ENCODE assay signal across 27 mouse cellular contexts in genomic region chr13:118695103-118695502, GRCm38 (mm10). TPM values are rescaled to one million over a fixed set of nuclear protein-coding genes. Genes with fewer than 3 reads are reported as not detected.
DNase-seq lines count a peak whose midpoint lies in the region; ATAC-seq and TF ChIP-seq lines count a peak whose summit lies in the region.
"Had no signal": no experiment of that assay in that cellular context is flagged by ENCODE, and none has a peak within 500 bp of the region (broad histone marks: within the 10 kb centered on the region; RNA-seq: fewer than 3 reads in every experiment).

No protein-coding gene starts in this region.

- peaks cover 3% of the 10 kb centered on the region; the same call in 1 of the 2 replicates for H3K4me1 ChIP-seq in heart, embryonic 11.5 days (ENCODE audit: control insufficient read depth, insufficient read depth, low read length)
- no peaks in the 10 kb centered on the region for H3K4me1 ChIP-seq in hindbrain, postnatal 0 days (ENCODE audit: insufficient read depth, low read length)
- H3K4me1 ChIP-seq in hindbrain, embryonic 14.5 days (replicated peaks; ENCODE audit: control insufficient read depth, insufficient read depth, low read length): no peaks in the 10 kb centered on the region
- no peaks in the 10 kb centered on the region for H3K4me1 ChIP-seq in midbrain, embryonic 14.5 days (ENCODE audit: control insufficient read depth, insufficient read depth, low read length)
- H3K4me1 ChIP-seq in midbrain, embryonic 15.5 days: no peaks in the 10 kb centered on the region
- H3K4me1 ChIP-seq: forebrain, embryonic 10.5 days; forebrain, embryonic 15.5 days; liver, embryonic 12.5 days; megakaryocyte, embryonic 14.5 days; stomach, embryonic 15.5 days had no signal

- no peak for DNase-seq in heart, postnatal 36 days
- peak; percentile 10 for DNase-seq in hindbrain, postnatal 0 days (ENCODE audit: low spot score)
- no peak for DNase-seq in hindbrain, embryonic 14.5 days (ENCODE audit: low spot score)
- peak; percentile 3 for DNase-seq in midbrain, embryonic 14.5 days
- DNase-seq: adrenal gland, postnatal 36 days; B cell, adult 2 months; cerebellum, adult 9-11 months; gastrocnemius, postnatal 25 days; heart, adult 11 months; heart, postnatal 10 days; kidney, adult 8-10 months; layer of hippocampus, postnatal 36 days; left cerebral cortex, postnatal 4 days; liver, postnatal 0 days; lung, postnatal 4 days; right cerebral cortex, postnatal 25 days had no signal

- TF ChIP-seq CTCF in hindbrain, postnatal 0 days (IDR thresholded peaks at IDR 0.05; ENCODE audit: low read depth): no peak

- no peaks in the 10 kb centered on the region for H3K9me3 ChIP-seq in heart, embryonic 11.5 days (replicated peaks; ENCODE audit: control insufficient read depth, low read length)
- H3K9me3 ChIP-seq in hindbrain, postnatal 0 days (ENCODE audit: low read length): no peaks in the 10 kb centered on the region
- no peaks in the 10 kb centered on the region for H3K9me3 ChIP-seq in hindbrain, embryonic 14.5 days (ENCODE audit: control insufficient read depth, low read length)
- H3K9me3 ChIP-seq in midbrain, embryonic 14.5 days (ENCODE audit: control insufficient read depth, low read length): no peaks in the 10 kb centered on the region
- H3K9me3 ChIP-seq in midbrain, embryonic 15.5 days: no peaks in the 10 kb centered on the region
- H3K9me3 ChIP-seq: forebrain, embryonic 10.5 days; forebrain, embryonic 15.5 days; liver, embryonic 12.5 days; megakaryocyte, embryonic 14.5 days; stomach, embryonic 15.5 days had no signal

- no peaks in the 10 kb centered on the region for H3K36me3 ChIP-seq in heart, embryonic 11.5 days (ENCODE audit: control insufficient read depth, insufficient read depth, low read length)
- no peaks in the 10 kb centered on the region for H3K36me3 ChIP-seq in hindbrain, postnatal 0 days (ENCODE audit: insufficient read depth, low read length)
- no peaks in the 10 kb centered on the region for H3K36me3 ChIP-seq in hindbrain, embryonic 14.5 days (replicated peaks; ENCODE audit: control insufficient read depth, insufficient read depth)
- H3K36me3 ChIP-seq in midbrain, embryonic 14.5 days (ENCODE audit: control insufficient read depth, insufficient read depth, low read length): no peaks in the 10 kb centered on the region
- H3K36me3 ChIP-seq in midbrain, embryonic 15.5 days (replicated peaks): no peaks in the 10 kb centered on the region
- H3K36me3 ChIP-seq: forebrain, embryonic 10.5 days; forebrain, embryonic 15.5 days; liver, embryonic 12.5 days; stomach, embryonic 15.5 days had no signal

- no peak for ATAC-seq in heart, embryonic 11.5 days (replicated peaks; ENCODE audit: insufficient number of reproducible peaks, low FRiP score, low TSS enrichment)
- no peak for ATAC-seq in hindbrain, postnatal 0 days
- no peak for ATAC-seq in hindbrain, embryonic 14.5 days (ENCODE audit: low FRiP score)
- ATAC-seq in midbrain, embryonic 14.5 days (ENCODE audit: low FRiP score, low TSS enrichment): no peak
- no peak for ATAC-seq in midbrain, embryonic 15.5 days (replicated peaks)
- ATAC-seq: forebrain, embryonic 15.5 days; intestine, embryonic 16.5 days; liver, embryonic 12.5 days; liver, postnatal 0 days; midbrain, embryonic 16.5 days had no signal

- peak overlapping the region; percentile 45; the same call in 1 of the 2 replicates for H3K4me2 ChIP-seq in heart, embryonic 11.5 days
- no peak overlapping the region for H3K4me2 ChIP-seq in hindbrain, postnatal 0 days (ENCODE audit: low read depth, low read length)
- H3K4me2 ChIP-seq in hindbrain, embryonic 14.5 days (replicated peaks): no peak overlapping the region
- no peak overlapping the region for H3K4me2 ChIP-seq in midbrain, embryonic 14.5 days (ENCODE audit: low read length)
- H3K4me2 ChIP-seq in midbrain, embryonic 15.5 days: no peak overlapping the region
- H3K4me2 ChIP-seq: forebrain, embryonic 15.5 days; liver, embryonic 12.5 days; stomach, embryonic 15.5 days had no signal

- intact Hi-C loops in heart, postnatal 36 days (cut with DNase I): no loop called here

- H3K27me3 ChIP-seq in heart, embryonic 11.5 days (ENCODE audit: control insufficient read depth, insufficient read depth, low read length): peaks cover 4% of the 10 kb centered on the region; the same call in 1 of the 2 replicates
- H3K27me3 ChIP-seq in hindbrain, postnatal 0 days (ENCODE audit: insufficient read depth, low read length): no peaks in the 10 kb centered on the region
- no peaks in the 10 kb centered on the region for H3K27me3 ChIP-seq in hindbrain, embryonic 14.5 days (ENCODE audit: control insufficient read depth, insufficient read depth, low read length)
- no peaks in the 10 kb centered on the region for H3K27me3 ChIP-seq in midbrain, embryonic 14.5 days (ENCODE audit: control insufficient read depth, insufficient read depth, low read length)
- no peaks in the 10 kb centered on the region for H3K27me3 ChIP-seq in midbrain, embryonic 15.5 days (replicated peaks)
- H3K27me3 ChIP-seq: forebrain, embryonic 15.5 days; liver, embryonic 12.5 days; megakaryocyte, embryonic 14.5 days; stomach, embryonic 15.5 days had no signal

- WGBS in heart, embryonic 11.5 days (ENCODE audit: insufficient replicate concordance): 12% methylated on average over 4 of the region's 4 CpGs
- WGBS in hindbrain, postnatal 0 days: 22% methylated on average over 4 of the region's 4 CpGs
- WGBS in hindbrain, embryonic 14.5 days: 29% methylated on average over 4 of the region's 4 CpGs
- WGBS in midbrain, embryonic 14.5 days: 20% methylated on average over 4 of the region's 4 CpGs
- 25% methylated on average over 4 of the region's 4 CpGs for WGBS in midbrain, embryonic 15.5 days

- no peak overlapping the region for H3K9ac ChIP-seq in heart, embryonic 11.5 days (ENCODE audit: low read depth, low read length)
- H3K9ac ChIP-seq in hindbrain, postnatal 0 days (replicated peaks; ENCODE audit: low read length): no peak overlapping the region
- no peak overlapping the region for H3K9ac ChIP-seq in hindbrain, embryonic 14.5 days
- H3K9ac ChIP-seq in midbrain, embryonic 14.5 days (replicated peaks; ENCODE audit: low read length): no peak overlapping the region
- H3K9ac ChIP-seq in midbrain, embryonic 15.5 days: no peak overlapping the region
- H3K9ac ChIP-seq: forebrain, embryonic 15.5 days; liver, embryonic 12.5 days; liver, postnatal 0 days; stomach, embryonic 15.5 days had no signal

- H3K4me3 ChIP-seq in heart, embryonic 11.5 days (ENCODE audit: low read depth, low read length): no peak overlapping the region
- no peak overlapping the region for H3K4me3 ChIP-seq in hindbrain, postnatal 0 days (ENCODE audit: low read length)
- H3K4me3 ChIP-seq in hindbrain, embryonic 14.5 days (replicated peaks; ENCODE audit: low read length): no peak overlapping the region
- no peak overlapping the region for H3K4me3 ChIP-seq in midbrain, embryonic 14.5 days (replicated peaks; ENCODE audit: low read depth, low read length)
- no peak overlapping the region for H3K4me3 ChIP-seq in midbrain, embryonic 15.5 days
- H3K4me3 ChIP-seq: forebrain, embryonic 10.5 days; forebrain, embryonic 15.5 days; liver, embryonic 12.5 days; megakaryocyte, embryonic 14.5 days; stomach, embryonic 15.5 days had no signal

- H3K27ac ChIP-seq in heart, embryonic 11.5 days (ENCODE audit: low read depth, low read length): no peak overlapping the region
- H3K27ac ChIP-seq in hindbrain, postnatal 0 days: no peak overlapping the region
- H3K27ac ChIP-seq in hindbrain, embryonic 14.5 days: no peak overlapping the region
- H3K27ac ChIP-seq in midbrain, embryonic 14.5 days (replicated peaks; ENCODE audit: low read depth, low read length): no peak overlapping the region
- no peak overlapping the region for H3K27ac ChIP-seq in midbrain, embryonic 15.5 days
- H3K27ac ChIP-seq: forebrain, embryonic 10.5 days; forebrain, embryonic 15.5 days; kidney, postnatal 0 days; liver, embryonic 12.5 days; stomach, embryonic 15.5 days had no signal

RNA-seq across cellular contexts. Expression of gene Fgf10, which starts 25.5 kb away (rescaled TPM):
- 1.1 TPM in 2 replicates for polyA plus RNA-seq in heart, embryonic 11.5 days (2014; fragmentation: Nextera tagmentation; extraction: Ambion mirVana)
- under 1 TPM; 0.27 to 0.28 TPM for total RNA-seq in heart, postnatal 36 days (2021)
- total RNA-seq in hindbrain, postnatal 0 days (2014; rRNA removed): 1.0 and 2.1 TPM in 2 replicates
- polyA plus RNA-seq in hindbrain, postnatal 0 days (2015; fragmentation: Nextera tagmentation; extraction: Ambion mirVana): 2.2 TPM in 2 replicates
- polyA plus RNA-seq in hindbrain, embryonic 14.5 days (2014; fragmentation: Nextera tagmentation; extraction: Ambion mirVana): 2.6 and 3.9 TPM in 2 replicates
- polyA plus RNA-seq in midbrain, embryonic 14.5 days (2014; fragmentation: Nextera tagmentation; extraction: Ambion mirVana): 0.73 and 0.92 TPM in 2 replicates
- polyA plus RNA-seq in midbrain, embryonic 15.5 days (2015; fragmentation: Nextera tagmentation; extraction: Ambion mirVana): 0.72 and 2.1 TPM in 2 replicates
- total RNA-seq: neutrophil, adult 5-6 weeks had no signal

Comparison
In these comparisons a context has a peak if more than half of its experiments do, and no peak if none do; other contexts are left out.
1. DNase-seq: peak in hindbrain, postnatal 0 days (single experiment) and midbrain, embryonic 14.5 days (single experiment); none in heart, postnatal 36 days (0 of 2) and hindbrain, embryonic 14.5 days (single experiment).